Mouse (Mus musculus): ENCODE measurements around the gene Bola1. TPM values are rescaled to one million over a fixed set of nuclear protein-coding genes. Genes with fewer than 3 reads are reported as not detected.
"Not testable (repeated sequence)": the region's sequence is repeated elsewhere in the genome, so short reads cannot be mapped to it uniquely, and the experiment has no call there.

The Bola1 gene
- total RNA-seq (2012; rRNA removed) (48.2 and 57.0 TPM in 2 replicates), total RNA-seq (2014; rRNA removed) (54.0 and 56.5 TPM in 2 replicates), polyA plus RNA-seq (2012; ENCODE audit: insufficient read length, low read depth) (47.6 and 56.2 TPM in 2 replicates)

GRCm38 (mm10) chr3:96219661-96220130 is at the start of gene Bola1, which contains the start of gene Hist2h2ab:
Bola1 (minus strand) TSS chr3:96219709.
Hist2h2ab (plus strand) TSS chr3:96219865.
- no peaks in the 10 kb centered on the region for H3K9me3 ChIP-seq (replicated peaks; ENCODE audit: low read length)

DNA sequence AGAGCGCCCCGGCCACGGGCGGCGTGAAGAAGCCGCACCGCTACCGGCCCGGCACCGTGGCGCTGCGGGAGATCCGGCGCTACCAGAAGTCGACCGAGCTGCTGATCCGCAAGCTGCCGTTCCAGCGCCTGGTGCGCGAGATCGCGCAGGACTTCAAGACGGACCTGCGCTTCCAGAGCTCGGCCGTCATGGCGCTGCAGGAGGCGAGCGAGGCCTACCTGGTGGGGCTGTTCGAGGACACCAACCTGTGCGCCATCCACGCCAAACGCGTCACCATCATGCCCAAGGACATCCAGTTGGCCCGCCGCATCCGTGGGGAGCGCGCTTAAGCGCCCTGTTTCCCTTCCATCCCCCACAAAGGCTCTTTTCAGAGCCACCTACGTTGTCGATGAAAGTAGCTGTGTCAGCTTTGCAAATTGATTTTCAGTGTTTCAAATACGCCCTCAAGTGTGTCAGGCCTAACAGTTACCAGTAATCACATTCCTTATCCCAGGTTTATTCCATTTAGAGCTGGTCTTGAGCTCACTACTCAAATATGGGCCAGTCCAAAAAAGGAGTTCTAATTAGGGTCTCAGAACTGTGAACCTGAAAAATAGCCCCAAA is 49.4 kb upstream of the Bola1 start:
- TF ChIP-seq RCOR1 (conservative IDR thresholded peaks at IDR 0.05; ENCODE audit: low read depth, low read length), result 0 out of 2 replicates have a peak, but pooled peaks have one; percentile 1
- peak; percentile 79; the same call in 1 of the 2 replicates for TF ChIP-seq UBTF (IDR thresholded peaks at IDR 0.05; ENCODE audit: low read depth, low read length)
- peak; percentile 63 for TF ChIP-seq NELFE (IDR thresholded peaks at IDR 0.05; ENCODE audit: low read depth, low read length)
- TF ChIP-seq POLR2A (IDR thresholded peaks at IDR 0.05; ENCODE audit: low read depth, low read length), result peak; percentile 82; the same call in 1 of the 2 replicates
- TF ChIP-seq ZMIZ1 (IDR thresholded peaks at IDR 0.05; ENCODE audit: low read depth, low read length), result peak; percentile 18; the same call in 1 of the 2 replicates
- H3K27me3 ChIP-seq (replicated peaks); dilution Hi-C loops (cut with MboI; ENCODE audit: extremely low pct_ligation_motif_present, extremely low pct_unique_long_range_greater_than_20kb, low sequenced_read_pairs); H3K79me2 ChIP-seq (replicated peaks; ENCODE audit: control insufficient read depth, extremely low read depth, insufficient read depth, poor library complexity, severe bottlenecking); H3K9me3 ChIP-seq (replicated peaks; ENCODE audit: low read length); H3K36me3 ChIP-seq (replicated peaks in 1 of 2; ENCODE audit: control insufficient read depth in 1 of 2, insufficient read depth in 1 of 2, low read length in 1 of 2); DNase-seq (ENCODE audit: extremely low read depth); in situ Hi-C loops (cut with MboI; ENCODE audit: low pct_ligation_motif_present, low pct_unique_long_range_greater_than_20kb, low sequenced_read_pairs): not testable (repeated sequence)
- Histone ChIP-seq H3K4me2 (ENCODE audit: insufficient read depth, low read depth, poor library complexity, severe bottlenecking) (peak overlapping the region; percentile 64), H3K27ac (ENCODE audit: insufficient read depth, low read depth) (peak overlapping the region; percentile 98), H3K9ac (ENCODE audit: insufficient read depth, low read depth) (peak overlapping the region; percentile 98), H3K4me3 (replicated peaks in 1 of 3; ENCODE audit: low read depth in 2 of 3, low read length in 2 of 3, poor library complexity in 1 of 3) (peak overlapping the region; percentile 49 to 69 (median 65)), H3K4me1 (ENCODE audit: control insufficient read depth in 1 of 2, insufficient read depth in 2 of 2) (peaks cover 0 to 37% of the 10 kb centered on the region in 2 experiments; a peak in 3 of 4 replicates)

More at GRCm38 (mm10) chr3:96219661-96220130, at the start of gene Bola1, which contains the start of gene Hist2h2ab:
- dilution Hi-C loops (cut with MboI; ENCODE audit: extremely low pct_ligation_motif_present, extremely low pct_unique_long_range_greater_than_20kb, low sequenced_read_pairs) (no loop called here), in situ Hi-C loops (cut with MboI; ENCODE audit: low pct_ligation_motif_present, low pct_unique_long_range_greater_than_20kb, low sequenced_read_pairs) (loop anchor here (10.0 kb wide), 2 partner anchors 255 to 565 kb away; partner anchors contain the start of gene Mcl1)
- Histone ChIP-seq H3K27me3 (replicated peaks) (no peaks in the 10 kb centered on the region), H3K4me3 (replicated peaks in 1 of 3; ENCODE audit: low read depth in 2 of 3, low read length in 2 of 3, poor library complexity in 1 of 3) (peak within 1 kb of the TSS; percentile 62 to 75 (median 73)), H3K4me1 (ENCODE audit: control insufficient read depth in 1 of 2, insufficient read depth in 2 of 2) (peaks cover 2 to 32% of the 10 kb centered on the region in 2 experiments; a peak in 3 of 4 replicates), H3K79me2 (replicated peaks; ENCODE audit: control insufficient read depth, extremely low read depth, insufficient read depth, poor library complexity, severe bottlenecking) (peaks cover 16% of the 10 kb centered on the region), H3K27ac (ENCODE audit: insufficient read depth, low read depth) (peak within 1 kb of the TSS; percentile 99), H3K36me3 (replicated peaks in 1 of 2; ENCODE audit: control insufficient read depth in 1 of 2, insufficient read depth in 1 of 2, low read length in 1 of 2) (no peaks in the 10 kb centered on the region), H3K4me2 (ENCODE audit: insufficient read depth, low read depth, poor library complexity, severe bottlenecking) (peak within 1 kb of the TSS; percentile 86), H3K9ac (ENCODE audit: insufficient read depth, low read depth) (peak within 1 kb of the TSS; percentile 99)
- peak; percentile 64; the same call in 1 of the 2 replicates for TF ChIP-seq SIN3A (IDR thresholded peaks at IDR 0.05; ENCODE audit: low read length)
- 0 out of 2 replicates have a peak, but pooled peaks have one; percentile 54 for TF ChIP-seq E2F4 (IDR thresholded peaks at IDR 0.05; ENCODE audit: insufficient replicate concordance, low read depth, low read length)
- peak; percentile 77 for TF ChIP-seq MAX (IDR thresholded peaks at IDR 0.05; ENCODE audit: low read length)
- TF ChIP-seq MAZ (IDR thresholded peaks at IDR 0.05; ENCODE audit: low read depth, low read length), result peak; percentile 88
- no peak for TF ChIP-seq ZKSCAN1 (IDR thresholded peaks at IDR 0.05; ENCODE audit: borderline replicate concordance, low read depth, low read length)
- peak; percentile 75 for TF ChIP-seq NRF1 (IDR thresholded peaks at IDR 0.05; ENCODE audit: low read depth, low read length)
- no peak for TF ChIP-seq UBTF (IDR thresholded peaks at IDR 0.05; ENCODE audit: low read depth, low read length)
- peak; percentile 83 for TF ChIP-seq NELFE (IDR thresholded peaks at IDR 0.05; ENCODE audit: low read depth, low read length)
- TF ChIP-seq ELF1 (IDR thresholded peaks at IDR 0.05; ENCODE audit: low read depth, low read length), result peak; percentile 29; the same call in 1 of the 2 replicates
- peak; percentile 65 for TF ChIP-seq MYC (IDR thresholded peaks at IDR 0.05; ENCODE audit: low read depth, low read length)
- TF ChIP-seq ZNF384 (IDR thresholded peaks at IDR 0.05; ENCODE audit: low read depth, low read length), result no peak
- TF ChIP-seq POLR2A (IDR thresholded peaks at IDR 0.05; ENCODE audit: low read depth, low read length), result peak; percentile 89
- TF ChIP-seq MXI1 (IDR thresholded peaks at IDR 0.05; ENCODE audit: low read depth, low read length), result peak; percentile 85
- no peak for TF ChIP-seq USF1 (IDR thresholded peaks at IDR 0.05; ENCODE audit: low read depth, low read length)
- 0 out of 2 replicates have a peak, but pooled peaks have one; percentile 18 for TF ChIP-seq MEF2A (IDR thresholded peaks at IDR 0.05; ENCODE audit: borderline replicate concordance, low read depth, low read length)
- peak; percentile 41; the same call in 1 of the 2 replicates for TF ChIP-seq IRF4 (IDR thresholded peaks at IDR 0.05; ENCODE audit: low read depth, low read length)
- no peak for TF ChIP-seq PAX5 (IDR thresholded peaks at IDR 0.05; ENCODE audit: low read length)
- no peak for TF ChIP-seq JUN (IDR thresholded peaks at IDR 0.05; ENCODE audit: insufficient read depth, low read depth, low read length)
- TF ChIP-seq TBP (conservative IDR thresholded peaks at IDR 0.05; ENCODE audit: low read depth, low read length), result peak; percentile 95
- peak; percentile 68 for TF ChIP-seq HCFC1 (IDR thresholded peaks at IDR 0.05; ENCODE audit: low read depth, low read length)
- no peak for TF ChIP-seq GABPA (IDR thresholded peaks at IDR 0.05; ENCODE audit: insufficient replicate concordance, low read depth, low read length)
- 0 out of 2 replicates have a peak, but pooled peaks have one; percentile 37 for TF ChIP-seq MAFK (IDR thresholded peaks at IDR 0.05; ENCODE audit: insufficient replicate concordance, low read length)
- TF ChIP-seq POLR2AphosphoS2 (IDR thresholded peaks at IDR 0.05; ENCODE audit: low read depth, low read length), result no peak; the same call in 1 of the 2 replicates
- peak; percentile 31; the same call in 1 of the 2 replicates for TF ChIP-seq BHLHE40 (IDR thresholded peaks at IDR 0.05; ENCODE audit: low read depth, low read length)
- TF ChIP-seq ZC3H11A (IDR thresholded peaks at IDR 0.05; ENCODE audit: low read depth, low read length), result no peak
- TF ChIP-seq RCOR1 (conservative IDR thresholded peaks at IDR 0.05; ENCODE audit: low read depth, low read length), result peak; percentile 88; the same call in 1 of the 2 replicates
- peak; percentile 9; the same call in 1 of the 2 replicates for TF ChIP-seq ETS1 (conservative IDR thresholded peaks at IDR 0.05; ENCODE audit: low read depth, low read length)
- peak; percentile 42; the same call in 1 of the 2 replicates for TF ChIP-seq CHD1 (IDR thresholded peaks at IDR 0.05; ENCODE audit: low read depth, low read length)
- no peak for TF ChIP-seq USF2 (conservative IDR thresholded peaks at IDR 0.05; ENCODE audit: low read depth, low read length)
- 0 out of 2 replicates have a peak, but pooled peaks have one; percentile 59 for TF ChIP-seq KAT2A (IDR thresholded peaks at IDR 0.05; ENCODE audit: insufficient replicate concordance, low read length)
- no peak for TF ChIP-seq SMC3 (IDR thresholded peaks at IDR 0.05; ENCODE audit: low read depth, low read length)
- peak; percentile 63; the same call in 1 of the 2 replicates for TF ChIP-seq TCF12 (IDR thresholded peaks at IDR 0.05; ENCODE audit: low read depth, low read length)
- peak; percentile 95; the same call in 1 of the 2 replicates for TF ChIP-seq ZMIZ1 (IDR thresholded peaks at IDR 0.05; ENCODE audit: low read depth, low read length)
- no peak for TF ChIP-seq CTCF (conservative IDR thresholded peaks at IDR 0.05 in 1 of 2, IDR thresholded peaks at IDR 0.05 in 1 of 2; ENCODE audit: low read depth in 2 of 2, low read length in 2 of 2)
- peak; percentile 10; the same call in 1 of the 2 replicates for TF ChIP-seq CHD2 (IDR thresholded peaks at IDR 0.05; ENCODE audit: low read length)
- no peak for TF ChIP-seq RAD21 (IDR thresholded peaks at IDR 0.05; ENCODE audit: low read depth, low read length)
- TF ChIP-seq JUND (conservative IDR thresholded peaks at IDR 0.05; ENCODE audit: low read depth, low read length), result 0 out of 2 replicates have a peak, but pooled peaks have one; percentile 7
- TF ChIP-seq EP300 (IDR thresholded peaks at IDR 0.05; ENCODE audit: low read length), result peak; percentile 41; the same call in 1 of the 2 replicates
- DNase-seq (ENCODE audit: extremely low read depth), result peak; percentile 88

All from CH12.LX (cell line).